Mouse (Mus musculus): ENCODE measurements around the gene Kirrel.

Gene Kirrel

GRCm38 (mm10) chr3:87169402-87170015 lies 5.0 kb downstream of the Kirrel start:
- in situ Hi-C loops (cut with MboI; ENCODE audit: low sequenced_read_pairs), result loop anchor here (10.0 kb wide), 1 partner anchor 85 kb away; no protein-coding TSS in a partner anchor

GRCm38 (mm10) chr3:87168756-87169155 lies 5.8 kb downstream of the Kirrel start:
- in situ Hi-C loops (cut with MboI; ENCODE audit: low sequenced_read_pairs), result no loop called here

GRCm38 (mm10) chr3:87167621-87168020 lies 6.9 kb downstream of the Kirrel start:
- in situ Hi-C loops (cut with MboI; ENCODE audit: low sequenced_read_pairs), result no loop called here

GRCm38 (mm10) chr3:87165291-87165881 lies 9.2 kb downstream of the Kirrel start:
- in situ Hi-C loops (cut with MboI; ENCODE audit: low sequenced_read_pairs), result no loop called here

GRCm38 (mm10) chr3:87164099-87164815 lies 10.3 kb downstream of the Kirrel start:
- in situ Hi-C loops (cut with MboI; ENCODE audit: low sequenced_read_pairs), result no loop called here

GRCm38 (mm10) chr3:87163116-87163515 lies 11.4 kb downstream of the Kirrel start:
- in situ Hi-C loops (cut with MboI; ENCODE audit: low sequenced_read_pairs), result no loop called here

GRCm38 (mm10) chr3:87162380-87162779 lies 12.2 kb downstream of the Kirrel start:
- in situ Hi-C loops (cut with MboI; ENCODE audit: low sequenced_read_pairs), result no loop called here

- in situ Hi-C loops (cut with MboI; ENCODE audit: low sequenced_read_pairs), result no loop called here
These were observed 12.9 kb downstream of the Kirrel start for GRCm38 (mm10) chr3:87161601-87162000.

GRCm38 (mm10) chr3:87160819-87161509 lies 13.6 kb downstream of the Kirrel start:
- in situ Hi-C loops (cut with MboI; ENCODE audit: low sequenced_read_pairs), result no loop called here

- in situ Hi-C loops (cut with MboI; ENCODE audit: low sequenced_read_pairs), result no loop called here
These were observed 15.4 kb downstream of the Kirrel start for GRCm38 (mm10) chr3:87159190-87159589.

- in situ Hi-C loops (cut with MboI; ENCODE audit: low sequenced_read_pairs), result no loop called here
These were observed 16.7 kb downstream of the Kirrel start for GRCm38 (mm10) chr3:87157767-87158291.

- in situ Hi-C loops (cut with MboI; ENCODE audit: low sequenced_read_pairs), result no loop called here
These were observed 17.2 kb downstream of the Kirrel start for GRCm38 (mm10) chr3:87157297-87157696.

- in situ Hi-C loops (cut with MboI; ENCODE audit: low sequenced_read_pairs), result no loop called here
These were observed 19.9 kb downstream of the Kirrel start for GRCm38 (mm10) chr3:87154398-87155287.

GRCm38 (mm10) chr3:87153038-87153437 lies 21.5 kb downstream of the Kirrel start:
- in situ Hi-C loops (cut with MboI; ENCODE audit: low sequenced_read_pairs), result no loop called here

- in situ Hi-C loops (cut with MboI; ENCODE audit: low sequenced_read_pairs), result no loop called here
These were observed 22.3 kb downstream of the Kirrel start for GRCm38 (mm10) chr3:87152111-87152738.

GRCm38 (mm10) chr3:87151294-87151826 lies 23.2 kb downstream of the Kirrel start:
- in situ Hi-C loops (cut with MboI; ENCODE audit: low sequenced_read_pairs), result no loop called here

- in situ Hi-C loops (cut with MboI; ENCODE audit: low sequenced_read_pairs), result no loop called here
These were observed 23.8 kb downstream of the Kirrel start for GRCm38 (mm10) chr3:87150689-87151244.

- in situ Hi-C loops (cut with MboI; ENCODE audit: low sequenced_read_pairs), result no loop called here
These were observed 24.4 kb downstream of the Kirrel start for GRCm38 (mm10) chr3:87150056-87150688.

- in situ Hi-C loops (cut with MboI; ENCODE audit: low sequenced_read_pairs), result no loop called here
These were observed 25.1 kb downstream of the Kirrel start for GRCm38 (mm10) chr3:87149425-87149824.

Measured in CH12F3 (cell line).